Mouse (Mus musculus) neural tube, embryonic 14.5 days (tissue): ENCODE results near the gene Hecw2. TPM values are rescaled to one million over a fixed set of nuclear protein-coding genes. Genes with fewer than 3 reads are reported as not detected.

Experiments used
- ATAC-seq: fragments of 200-750 bp; cut with Nextera tagmentation; 2 replicates; pipeline ENCODE4 v1.8.0; 2017; ENCODE audit warnings: low read depth, mild to moderate bottlenecking, moderate TSS enrichment, moderate library complexity
- H3K27ac ChIP-seq: fragments of 300-500 bp; sonication (generic); 2 replicates; pipeline ENCODE4 v1.5.1; 2014; ENCODE audit warnings: low read depth, mild to moderate bottlenecking, control low read depth, low read length, moderate library complexity, mixed read lengths
- H3K27me3 ChIP-seq: fragments of 300-500 bp; sonication (generic); 2 replicates; pipeline ENCODE4 v1.6.1; 2014; ENCODE audit warnings: low read length; ENCODE audit not compliant: control insufficient read depth, insufficient read depth
- H3K36me3 ChIP-seq: fragments of 300-500 bp; sonication (generic); 2 replicates; pipeline ENCODE4 v1.6.1; 2014; ENCODE audit warnings: low read length, mixed read lengths; ENCODE audit not compliant: control insufficient read depth, insufficient read depth
- H3K4me1 ChIP-seq: fragments of 300-500 bp; sonication (generic); 2 replicates; pipeline ENCODE4 v1.6.1; 2014; ENCODE audit warnings: low read length; ENCODE audit not compliant: control insufficient read depth, insufficient read depth
- H3K4me2 ChIP-seq: fragments of 300-500 bp; sonication (generic); 2 replicates; pipeline ENCODE4 v1.6.1; 2014; ENCODE audit warnings: mild to moderate bottlenecking, low read depth, low read length, control low read depth
- H3K4me3 ChIP-seq: fragments of 300-500 bp; sonication (generic); 2 replicates; pipeline ENCODE4 v1.5.1; 2014; ENCODE audit warnings: low read depth, low read length, control low read depth, mixed read lengths
- H3K9ac ChIP-seq: fragments of 300-500 bp; sonication (generic); replicated peaks from 2 replicates; pipeline ENCODE4 v1.6.1; 2014; ENCODE audit warnings: low read depth, mild to moderate bottlenecking, control low read depth, low read length, mixed read lengths
- H3K9me3 ChIP-seq: fragments of 300-500 bp; sonication (generic); 2 replicates; pipeline ENCODE4 v1.6.1; 2016; ENCODE audit warnings: low read length; ENCODE audit not compliant: control insufficient read depth
- WGBS: fragments of 180-500 bp; shearing (Covaris S2); extraction: QIAGEN DNeasy Blood & Tissue Kit; methylation state at CpG from one replicate; pipeline ENCODE4 v1.1.7; 2014; 5-methylcytosine and 5-hydroxymethylcytosine counted together
- polyA plus RNA-seq: library from polyadenylated mRNA; unstranded; fragments of >200 nt; fragmentation: Nextera tagmentation; extraction: Ambion mirVana; gene quantifications from 2 replicates; pipeline ENCODE4 v1.2.1, GENCODE M21; 2014

Hecw2 gene
- polyA plus RNA-seq, 1 experiment from 2014 or later: 10.0 TPM

GRCm38 (mm10) chr1:53906175-53906574 lies 288.8 kb downstream of the Hecw2 start:
- Histone ChIP-seq H3K36me3 (no peaks in the 10 kb centered on the region), H3K9me3 (no peaks in the 10 kb centered on the region)
- no peak for ATAC-seq

DNA sequence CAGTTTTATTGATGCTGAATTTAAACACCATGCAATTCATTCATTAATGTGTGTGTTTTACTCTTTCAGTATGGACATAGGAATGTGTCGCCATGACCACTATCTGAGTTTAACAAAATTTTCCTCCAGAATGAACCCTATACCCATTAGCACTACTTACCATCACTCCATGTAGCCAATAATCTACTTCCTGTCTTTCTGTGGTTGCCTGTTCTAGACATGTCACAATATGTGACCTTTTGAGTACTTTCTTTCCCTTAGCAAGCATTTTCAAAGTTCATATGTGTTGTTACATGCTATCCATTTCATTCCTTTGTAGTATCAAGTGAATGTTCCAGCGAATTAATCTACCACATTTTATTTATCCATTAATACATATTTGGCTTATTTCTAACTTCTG lies 294.6 kb downstream of the Hecw2 start:
- Histone ChIP-seq H3K9me3 (no peaks in the 10 kb centered on the region), H3K27ac (no peak overlapping the region), H3K4me2 (no peak overlapping the region), H3K4me1 (no peaks in the 10 kb centered on the region), H3K4me3 (no peak overlapping the region), H3K27me3 (no peaks in the 10 kb centered on the region), H3K9ac (no peak overlapping the region), H3K36me3 (no peaks in the 10 kb centered on the region)
- no peak for ATAC-seq
- WGBS: 93% methylated on average over 2 of the region's 2 CpGs

More at GRCm38 (mm10) chr1:53906175-53906574, 288.8 kb downstream of the Hecw2 start:
- Histone ChIP-seq H3K4me3 (no peak overlapping the region), H3K4me1 (no peaks in the 10 kb centered on the region), H3K9ac (no peak overlapping the region), H3K27ac (no peak overlapping the region), H3K27me3 (no peaks in the 10 kb centered on the region), H3K4me2 (no peak overlapping the region)
- WGBS: 75% methylated on average over 3 of the region's 3 CpGs

GRCm38 (mm10) chr1:53894299-53894698 lies 300.7 kb downstream of the Hecw2 start:
- Histone ChIP-seq H3K4me3 (no peak overlapping the region), H3K9me3 (no peaks in the 10 kb centered on the region), H3K27me3 (no peaks in the 10 kb centered on the region), H3K9ac (no peak overlapping the region), H3K36me3 (no peaks in the 10 kb centered on the region), H3K4me1 (0 out of 2 replicates have a peak, but pooled peaks cover 2% of the 10 kb centered on the region), H3K4me2 (no peak overlapping the region), H3K27ac (no peak overlapping the region)
- no peak for ATAC-seq
- 91% methylated on average over 5 of the region's 5 CpGs for WGBS

GRCm38 (mm10) chr1:53890380-53890779 lies 304.6 kb downstream of the Hecw2 start:
- 46% methylated on average over 3 of the region's 3 CpGs for WGBS
- no peak overlapping the region for H3K4me3 ChIP-seq
- H3K9me3 ChIP-seq: no peaks in the 10 kb centered on the region

DNA sequence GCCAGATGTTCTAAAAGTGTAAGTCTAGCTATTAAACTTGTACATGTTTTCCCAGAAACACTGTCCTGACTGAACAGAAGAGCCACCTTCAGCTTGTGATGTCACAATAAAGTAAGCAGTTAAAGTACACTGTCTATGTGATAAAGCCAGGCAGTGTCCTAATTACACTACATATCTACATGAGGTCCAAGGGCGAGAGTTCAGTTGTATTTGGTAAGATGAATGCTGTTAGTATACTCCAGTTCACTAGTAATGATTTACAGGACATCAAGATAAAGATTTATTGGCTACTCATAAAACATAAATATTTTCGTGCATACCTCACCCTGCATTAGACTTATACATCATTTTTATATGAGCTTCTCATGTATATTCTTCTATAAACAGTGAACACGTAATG lies 305.2 kb downstream of the Hecw2 start:
- Histone ChIP-seq H3K9ac (no peak overlapping the region), H3K4me1 (0 out of 2 replicates have a peak, but pooled peaks cover 2% of the 10 kb centered on the region), H3K9me3 (no peaks in the 10 kb centered on the region), H3K4me3 (no peak overlapping the region), H3K27ac (no peak overlapping the region), H3K27me3 (no peaks in the 10 kb centered on the region), H3K4me2 (no peak overlapping the region), H3K36me3 (no peaks in the 10 kb centered on the region)
- no peak for ATAC-seq
- WGBS: 78% methylated on average over 3 of the region's 3 CpGs

More at GRCm38 (mm10) chr1:53890380-53890779, 304.6 kb downstream of the Hecw2 start:
- no peak overlapping the region for H3K9ac ChIP-seq
- no peaks in the 10 kb centered on the region for H3K36me3 ChIP-seq
- no peak overlapping the region for H3K27ac ChIP-seq
- no peak overlapping the region for H3K4me2 ChIP-seq
- no peaks in the 10 kb centered on the region for H3K27me3 ChIP-seq
- H3K4me1 ChIP-seq: 0 out of 2 replicates have a peak, but pooled peaks cover 2% of the 10 kb centered on the region
- no peak for ATAC-seq

DNA sequence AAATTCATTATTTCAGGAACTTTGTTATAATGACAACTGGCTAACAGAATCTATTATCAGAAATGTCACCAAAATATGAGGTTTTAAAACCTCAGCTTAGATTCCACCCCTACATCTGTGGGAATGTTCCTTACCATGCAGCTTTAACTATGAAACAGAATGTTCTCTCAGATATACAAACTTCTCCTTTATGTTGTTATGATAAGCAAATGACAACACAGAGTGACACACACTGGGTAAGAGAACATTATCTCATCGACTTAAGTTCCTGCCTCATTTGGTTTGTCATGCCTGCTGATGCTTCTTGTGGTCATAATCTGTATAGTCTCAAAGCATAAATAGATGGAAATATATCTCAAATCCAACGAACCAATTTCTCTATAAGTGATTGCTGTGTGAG lies 312.5 kb downstream of the Hecw2 start:
- no peak for ATAC-seq
- no peaks in the 10 kb centered on the region for H3K27me3 ChIP-seq
- H3K4me2 ChIP-seq: no peak overlapping the region
- WGBS: 77% methylated on average over 2 of the region's 2 CpGs
- H3K36me3 ChIP-seq: no peaks in the 10 kb centered on the region
- no peaks in the 10 kb centered on the region for H3K9me3 ChIP-seq
- H3K4me3 ChIP-seq: no peak overlapping the region
- no peak overlapping the region for H3K9ac ChIP-seq
- H3K27ac ChIP-seq: no peak overlapping the region
- no peaks in the 10 kb centered on the region for H3K4me1 ChIP-seq

GRCm38 (mm10) chr1:53875919-53876318 lies 319.0 kb downstream of the Hecw2 start:
- no peak overlapping the region for H3K4me2 ChIP-seq
- H3K9ac ChIP-seq: no peak overlapping the region
- no peaks in the 10 kb centered on the region for H3K9me3 ChIP-seq
- H3K27ac ChIP-seq: no peak overlapping the region
- 94% methylated on average over 5 of the region's 5 CpGs for WGBS
- H3K36me3 ChIP-seq: no peaks in the 10 kb centered on the region
- no peaks in the 10 kb centered on the region for H3K27me3 ChIP-seq
- H3K4me3 ChIP-seq: no peak overlapping the region
- H3K4me1 ChIP-seq: no peaks in the 10 kb centered on the region
- no peak for ATAC-seq

GRCm38 (mm10) chr1:53867316-53867715 lies 327.7 kb downstream of the Hecw2 start:
- Histone ChIP-seq H3K4me1 (0 out of 2 replicates have a peak, but pooled peaks cover 3% of the 10 kb centered on the region), H3K27ac (no peak overlapping the region), H3K4me2 (no peak overlapping the region), H3K9me3 (no peaks in the 10 kb centered on the region), H3K27me3 (no peaks in the 10 kb centered on the region), H3K9ac (no peak overlapping the region), H3K36me3 (0 out of 2 replicates have a peak, but pooled peaks cover 3% of the 10 kb centered on the region), H3K4me3 (no peak overlapping the region)
- 85% methylated on average over 2 of the region's 2 CpGs for WGBS
- no peak for ATAC-seq

GRCm38 (mm10) chr1:53866374-53866902 lies 328.5 kb downstream of the Hecw2 start:
- Histone ChIP-seq H3K36me3 (0 out of 2 replicates have a peak, but pooled peaks cover 3% of the 10 kb centered on the region), H3K27ac (no peak overlapping the region), H3K4me1 (0 out of 2 replicates have a peak, but pooled peaks cover 3% of the 10 kb centered on the region), H3K4me2 (no peak overlapping the region), H3K4me3 (no peak overlapping the region), H3K27me3 (no peaks in the 10 kb centered on the region), H3K9ac (no peak overlapping the region), H3K9me3 (no peaks in the 10 kb centered on the region)
- 31% methylated on average over 3 of the region's 3 CpGs for WGBS
- no peak for ATAC-seq
